Mouse (Mus musculus): ENCODE measurements around the gene Clca3a1. TPM values are rescaled to one million over a fixed set of nuclear protein-coding genes. Genes with fewer than 3 reads are reported as not detected.

Gene Clca3a1
- polyA plus RNA-seq, 1 experiment from 2014 or later: 20.5 TPM

- Histone ChIP-seq H3K9me3 (replicated peaks; ENCODE audit: control insufficient read depth, low read length) (no peaks in the 10 kb centered on the region), H3K36me3 (ENCODE audit: control insufficient read depth, insufficient read depth, low read length) (no peaks in the 10 kb centered on the region), H3K4me2 (peak overlapping the region; percentile 64), H3K27me3 (ENCODE audit: control insufficient read depth, insufficient read depth, low read length) (no peaks in the 10 kb centered on the region), H3K9ac (ENCODE audit: low read depth, low read length) (peak overlapping the region; percentile 52; the same call in 1 of the 2 replicates), H3K4me1 (ENCODE audit: control insufficient read depth, insufficient read depth, low read length) (peaks cover 17% of the 10 kb centered on the region), H3K27ac (ENCODE audit: low read depth, low read length) (peak overlapping the region; percentile 100), H3K4me3 (ENCODE audit: low read depth, low read length) (no peak overlapping the region; the same call in 1 of the 2 replicates)
- 72% methylated on average over 10 of the region's 10 CpGs for WGBS (ENCODE audit: insufficient replicate concordance)
- no peak for ATAC-seq (replicated peaks; ENCODE audit: insufficient number of reproducible peaks, low FRiP score, low TSS enrichment)
Observed at GRCm38 (mm10) chr3:144721077-144721859, 39.5 kb downstream of the Clca3a1 start.

GRCm38 (mm10) chr3:144719901-144720747 is 40.7 kb downstream of the Clca3a1 start, which contains the start of gene Sh3glb1:
Gene Sh3glb1 (minus strand): TSS chr3:144720335.
- Histone ChIP-seq H3K4me3 (ENCODE audit: low read depth, low read length) (peak within 1 kb of the TSS; percentile 91), H3K9me3 (replicated peaks; ENCODE audit: control insufficient read depth, low read length) (no peaks in the 10 kb centered on the region), H3K27me3 (ENCODE audit: control insufficient read depth, insufficient read depth, low read length) (no peaks in the 10 kb centered on the region), H3K9ac (ENCODE audit: low read depth, low read length) (peak within 1 kb of the TSS; percentile 93), H3K4me1 (ENCODE audit: control insufficient read depth, insufficient read depth, low read length) (peaks cover 23% of the 10 kb centered on the region), H3K27ac (ENCODE audit: low read depth, low read length) (peak within 1 kb of the TSS; percentile 100), H3K4me2 (peak within 1 kb of the TSS; percentile 85), H3K36me3 (ENCODE audit: control insufficient read depth, insufficient read depth, low read length) (no peaks in the 10 kb centered on the region)
- ATAC-seq (replicated peaks; ENCODE audit: insufficient number of reproducible peaks, low FRiP score, low TSS enrichment): peak; percentile 90
- under 1% methylated on average over 77 of the region's 98 CpGs for WGBS (ENCODE audit: insufficient replicate concordance)

- no peaks in the 10 kb centered on the region for H3K9me3 ChIP-seq (replicated peaks; ENCODE audit: control insufficient read depth, low read length)
- peak overlapping the region; percentile 91 for H3K4me3 ChIP-seq (ENCODE audit: low read depth, low read length)
- no peak; the same call in 1 of the 2 replicates for ATAC-seq (replicated peaks; ENCODE audit: insufficient number of reproducible peaks, low FRiP score, low TSS enrichment)
- H3K27me3 ChIP-seq (ENCODE audit: control insufficient read depth, insufficient read depth, low read length): no peaks in the 10 kb centered on the region
- no peaks in the 10 kb centered on the region for H3K36me3 ChIP-seq (ENCODE audit: control insufficient read depth, insufficient read depth, low read length)
- peak overlapping the region; percentile 93 for H3K9ac ChIP-seq (ENCODE audit: low read depth, low read length)
- peak overlapping the region; percentile 85 for H3K4me2 ChIP-seq
- 1% methylated on average over 53 of the region's 56 CpGs for WGBS (ENCODE audit: insufficient replicate concordance)
- H3K27ac ChIP-seq (ENCODE audit: low read depth, low read length): peak overlapping the region; percentile 100
- H3K4me1 ChIP-seq (ENCODE audit: control insufficient read depth, insufficient read depth, low read length): peaks cover 27% of the 10 kb centered on the region
Observed at GRCm38 (mm10) chr3:144719088-144719900, 41.5 kb downstream of the Clca3a1 start.

- H3K36me3 ChIP-seq (ENCODE audit: control insufficient read depth, insufficient read depth, low read length): no peaks in the 10 kb centered on the region
- H3K9ac ChIP-seq (ENCODE audit: low read depth, low read length): peak overlapping the region; percentile 93
- H3K4me2 ChIP-seq: peak overlapping the region; percentile 85
- peaks cover 30% of the 10 kb centered on the region for H3K4me1 ChIP-seq (ENCODE audit: control insufficient read depth, insufficient read depth, low read length)
- H3K27me3 ChIP-seq (ENCODE audit: control insufficient read depth, insufficient read depth, low read length): no peaks in the 10 kb centered on the region
- peak overlapping the region; percentile 91 for H3K4me3 ChIP-seq (ENCODE audit: low read depth, low read length)
- H3K27ac ChIP-seq (ENCODE audit: low read depth, low read length): 0 out of 2 replicates have a peak overlapping the region, but pooled peaks have one; percentile 100
- ATAC-seq (replicated peaks; ENCODE audit: insufficient number of reproducible peaks, low FRiP score, low TSS enrichment): no peak
- 24% methylated on average over 7 of the region's 7 CpGs for WGBS (ENCODE audit: insufficient replicate concordance)
- H3K9me3 ChIP-seq (replicated peaks; ENCODE audit: control insufficient read depth, low read length): no peaks in the 10 kb centered on the region
Observed at GRCm38 (mm10) chr3:144718706-144719087, 42.1 kb downstream of the Clca3a1 start.

DNA sequence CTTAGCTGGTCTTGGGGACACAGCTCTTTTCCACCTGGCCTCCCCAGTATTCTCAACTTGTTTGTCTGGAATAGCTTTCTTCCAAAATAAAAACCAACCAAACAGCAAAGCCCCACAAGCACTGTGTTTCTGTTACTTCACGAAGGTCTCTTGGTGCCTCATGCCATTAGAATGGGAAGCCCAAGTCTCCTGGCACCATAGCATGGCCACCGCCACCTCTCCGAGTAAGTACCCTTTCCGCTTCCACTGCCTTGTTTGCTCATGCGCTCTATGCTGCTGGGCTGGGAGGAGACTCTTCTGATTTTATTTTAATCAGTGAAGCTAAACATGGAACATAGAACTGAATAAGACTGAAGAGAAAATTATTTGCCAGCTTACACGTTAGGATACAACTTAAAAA is 42.9 kb downstream of the Clca3a1 start:
- H3K4me3 ChIP-seq (ENCODE audit: low read depth, low read length): no peak overlapping the region
- no peaks in the 10 kb centered on the region for H3K27me3 ChIP-seq (ENCODE audit: control insufficient read depth, insufficient read depth, low read length)
- no peaks in the 10 kb centered on the region for H3K9me3 ChIP-seq (replicated peaks; ENCODE audit: control insufficient read depth, low read length)
- peaks cover 30% of the 10 kb centered on the region for H3K4me1 ChIP-seq (ENCODE audit: control insufficient read depth, insufficient read depth, low read length)
- 86% methylated on average over 6 of the region's 6 CpGs for whole genome bisulfite sequencing (ENCODE audit: insufficient replicate concordance)
- ATAC-seq (replicated peaks; ENCODE audit: insufficient number of reproducible peaks, low FRiP score, low TSS enrichment): no peak
- H3K9ac ChIP-seq (ENCODE audit: low read depth, low read length): 0 out of 2 replicates have a peak overlapping the region, but pooled peaks have one; percentile 28
- no peaks in the 10 kb centered on the region for H3K36me3 ChIP-seq (ENCODE audit: control insufficient read depth, insufficient read depth, low read length)
- no peak overlapping the region for H3K27ac ChIP-seq (ENCODE audit: low read depth, low read length)
- peak overlapping the region; percentile 49 for H3K4me2 ChIP-seq

DNA sequence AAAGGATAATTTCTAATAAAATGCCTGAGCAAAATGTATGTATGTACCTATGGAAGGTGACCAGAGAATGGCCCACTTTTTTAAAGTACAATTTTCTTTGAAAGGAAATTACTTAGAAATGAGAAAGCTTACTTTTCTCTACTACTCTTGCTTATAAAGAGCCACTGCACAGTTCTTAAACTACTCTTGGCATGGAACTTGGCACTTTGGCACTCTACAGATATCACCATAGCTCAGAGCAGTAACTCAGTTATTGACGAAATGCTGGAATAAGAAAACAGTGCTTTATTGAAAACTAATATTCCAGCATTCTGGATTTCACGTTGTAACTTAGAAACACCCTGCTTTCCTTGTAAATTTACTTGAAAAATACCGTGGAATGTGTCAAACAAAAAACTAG is 43.7 kb downstream of the Clca3a1 start:
- H3K9me3 ChIP-seq (replicated peaks; ENCODE audit: control insufficient read depth, low read length): no peaks in the 10 kb centered on the region
- H3K36me3 ChIP-seq (ENCODE audit: control insufficient read depth, insufficient read depth, low read length): 0 out of 2 replicates have a peak, but pooled peaks cover 4% of the 10 kb centered on the region
- H3K4me2 ChIP-seq: no peak overlapping the region
- no peak overlapping the region for H3K9ac ChIP-seq (ENCODE audit: low read depth, low read length)
- H3K4me1 ChIP-seq (ENCODE audit: control insufficient read depth, insufficient read depth, low read length): peaks cover 30% of the 10 kb centered on the region
- H3K4me3 ChIP-seq (ENCODE audit: low read depth, low read length): no peak overlapping the region
- no peak overlapping the region for H3K27ac ChIP-seq (ENCODE audit: low read depth, low read length)
- no peaks in the 10 kb centered on the region for H3K27me3 ChIP-seq (ENCODE audit: control insufficient read depth, insufficient read depth, low read length)
- ATAC-seq (replicated peaks; ENCODE audit: insufficient number of reproducible peaks, low FRiP score, low TSS enrichment): no peak
- 87% methylated on average over 3 of the region's 3 CpGs for WGBS (ENCODE audit: insufficient replicate concordance)

DNA sequence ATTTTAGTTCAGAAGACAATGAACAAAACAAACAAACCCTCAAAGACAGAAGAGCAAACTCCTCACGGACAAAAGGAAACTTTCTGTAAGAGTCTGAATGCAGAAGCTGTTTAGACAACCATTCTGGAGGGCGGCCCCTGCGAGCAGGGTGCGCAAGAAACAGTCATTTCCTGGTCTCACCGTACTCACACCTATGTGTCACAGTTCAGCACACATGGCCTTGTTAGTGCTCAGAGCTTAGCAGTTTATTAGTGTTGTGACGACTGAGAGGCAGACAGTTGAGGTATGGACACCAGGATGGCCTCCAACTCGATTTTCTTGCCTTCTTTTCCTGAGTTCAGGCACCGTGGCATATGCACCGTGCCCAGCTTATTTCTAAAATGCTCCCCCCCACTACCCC is 44.9 kb downstream of the Clca3a1 start:
- H3K9ac ChIP-seq (ENCODE audit: low read depth, low read length): no peak overlapping the region
- peak overlapping the region; percentile 29; the same call in 1 of the 2 replicates for H3K4me2 ChIP-seq
- H3K4me3 ChIP-seq (ENCODE audit: low read depth, low read length): no peak overlapping the region
- no peaks in the 10 kb centered on the region for H3K27me3 ChIP-seq (ENCODE audit: control insufficient read depth, insufficient read depth, low read length)
- peaks cover 10% of the 10 kb centered on the region for H3K36me3 ChIP-seq (ENCODE audit: control insufficient read depth, insufficient read depth, low read length)
- ATAC-seq (replicated peaks; ENCODE audit: insufficient number of reproducible peaks, low FRiP score, low TSS enrichment): no peak
- 71% methylated on average over 9 of the region's 9 CpGs for WGBS (ENCODE audit: insufficient replicate concordance)
- H3K27ac ChIP-seq (ENCODE audit: low read depth, low read length): no peak overlapping the region
- peaks cover 28% of the 10 kb centered on the region for H3K4me1 ChIP-seq (ENCODE audit: control insufficient read depth, insufficient read depth, low read length)
- H3K9me3 ChIP-seq (replicated peaks; ENCODE audit: control insufficient read depth, low read length): no peaks in the 10 kb centered on the region

GRCm38 (mm10) chr3:144715033-144715432 is 45.7 kb downstream of the Clca3a1 start:
- H3K4me3 ChIP-seq (ENCODE audit: low read depth, low read length): no peak overlapping the region
- H3K4me1 ChIP-seq (ENCODE audit: control insufficient read depth, insufficient read depth, low read length): peaks cover 25% of the 10 kb centered on the region
- WGBS (ENCODE audit: insufficient replicate concordance): 85% methylated on average over 7 of the region's 7 CpGs
- H3K27me3 ChIP-seq (ENCODE audit: control insufficient read depth, insufficient read depth, low read length): no peaks in the 10 kb centered on the region
- no peak overlapping the region for H3K9ac ChIP-seq (ENCODE audit: low read depth, low read length)
- H3K27ac ChIP-seq (ENCODE audit: low read depth, low read length): no peak overlapping the region
- H3K4me2 ChIP-seq: peak overlapping the region; percentile 24; the same call in 1 of the 2 replicates
- H3K9me3 ChIP-seq (replicated peaks; ENCODE audit: control insufficient read depth, low read length): no peaks in the 10 kb centered on the region
- ATAC-seq (replicated peaks; ENCODE audit: insufficient number of reproducible peaks, low FRiP score, low TSS enrichment): no peak
- H3K36me3 ChIP-seq (ENCODE audit: control insufficient read depth, insufficient read depth, low read length): peaks cover 10% of the 10 kb centered on the region

Measured in heart, embryonic 11.5 days (tissue).